Mouse (Mus musculus): ENCODE measurements around the gene Thrb.

DNA sequence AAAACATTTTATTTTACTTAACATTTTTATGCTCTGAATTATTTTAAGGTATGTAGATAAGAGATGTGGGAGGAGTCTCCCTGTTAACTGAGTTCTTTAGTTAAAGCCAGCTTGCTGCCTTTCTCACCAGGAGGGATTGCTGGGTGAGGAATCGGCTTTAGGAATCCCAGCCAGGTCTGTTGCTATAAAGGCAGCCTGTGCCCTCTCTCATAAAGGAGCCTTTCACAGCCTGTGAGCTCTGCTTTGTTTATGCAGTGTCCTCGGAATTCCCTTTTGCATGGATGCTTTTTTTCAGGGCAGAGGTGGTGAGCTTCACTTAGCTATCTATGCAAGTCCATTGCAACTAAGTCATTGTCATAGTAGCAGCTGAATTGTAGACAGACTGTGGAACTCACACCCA lies 71.0 kb downstream of the Thrb start:
- TF ChIP-seq CTCF (IDR thresholded peaks at IDR 0.05; ENCODE audit: low read depth) (no peak), EP300 (IDR thresholded peaks at IDR 0.05; ENCODE audit: low read depth) (no peak)

All from liver, postnatal 0 days (tissue).